Mouse (Mus musculus) erythroid progenitor cell, adult 5-6 weeks (primary cell): ENCODE measurements around the gene Me1. TPM values are rescaled to one million over a fixed set of nuclear protein-coding genes. Genes with fewer than 3 reads are reported as not detected.

Source experiments
- ATAC-seq: replicated peaks from 2 replicates; pipeline ENCODE4 v1.8.0; 2016; ENCODE audit warnings: moderate number of reproducible peaks, mild to moderate bottlenecking, moderate TSS enrichment, inconsistent platforms; ENCODE audit not compliant: poor library complexity, low FRiP score, severe bottlenecking
- total RNA-seq, 2 experiments: library from RNA; stranded (forward) in 1 of 2; stranded (reverse) in 1 of 2; fragments of 150-400 nt in 1 of 2; fragments of 186-747, 209-891 nt in 1 of 2; gene quantifications; 2 replicates each; pipeline versions ENCODE4 v1.2.3 to v1.2.4; 2015 to 2017; ENCODE audit warnings: low replicate concordance in 2 of 2

The Me1 gene
- total RNA-seq, 2 experiments from 2014 or later = 1.1 TPM; not detected in 1

- no peak for ATAC-seq
Observed at GRCm38 (mm10) chr9:86710091-86710634, 14.4 kb upstream of the Me1 start.

GRCm38 (mm10) chr9:86708921-86709320 is 13.2 kb upstream of the Me1 start:
- no peak for ATAC-seq

DNA sequence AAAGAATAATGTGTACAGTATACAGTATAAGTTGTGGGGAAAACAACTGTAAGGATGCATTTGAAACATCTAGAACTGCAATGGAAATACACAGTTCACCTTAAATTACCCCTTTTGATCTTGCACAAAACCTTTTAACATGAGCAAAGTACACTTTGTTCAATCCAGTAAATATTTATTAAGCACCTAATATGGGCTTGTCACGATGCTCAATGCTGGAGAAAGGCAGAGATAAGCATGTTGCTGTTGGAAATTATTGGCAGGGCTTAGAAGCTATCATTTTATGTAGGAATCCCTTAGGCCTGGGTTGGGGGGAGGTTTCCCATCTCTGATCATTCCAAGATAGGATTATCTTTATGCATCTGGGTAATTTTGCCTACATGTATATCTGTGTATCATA is 11.7 kb upstream of the Me1 start:
- no peak for ATAC-seq

- ATAC-seq = no peak
Observed at GRCm38 (mm10) chr9:86701844-86702243, 6.1 kb upstream of the Me1 start.

DNA sequence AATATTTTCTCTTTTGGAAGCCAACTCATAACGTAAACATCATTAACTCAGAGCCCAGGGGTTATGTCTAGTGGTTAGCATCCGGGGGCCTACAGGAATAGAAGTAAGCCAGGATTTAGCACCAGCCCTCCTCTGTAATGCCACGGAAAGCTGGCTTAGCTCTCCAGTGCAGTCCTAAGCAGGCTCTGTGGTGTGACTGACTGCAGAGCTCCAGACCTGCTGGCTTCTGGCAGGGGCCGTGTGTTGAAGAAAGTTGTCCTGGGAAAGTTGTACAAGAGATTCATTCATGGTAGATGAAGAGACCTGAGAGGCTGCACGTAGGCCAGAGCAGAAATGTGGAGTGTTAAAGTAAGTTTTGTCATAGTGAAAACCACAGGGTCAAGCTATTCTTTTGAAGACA is 5.5 kb upstream of the Me1 start:
- no peak for ATAC-seq

- ATAC-seq = no peak
Observed at GRCm38 (mm10) chr9:86695199-86695817, 445 bp downstream of the Me1 start.

GRCm38 (mm10) chr9:86694644-86695043 is 1.1 kb downstream of the Me1 start:
- no peak for ATAC-seq

- no peak for ATAC-seq
Observed at GRCm38 (mm10) chr9:86693935-86694334, 1.8 kb downstream of the Me1 start.

GRCm38 (mm10) chr9:86692676-86693075 is 3.1 kb downstream of the Me1 start:
- no peak for ATAC-seq

DNA sequence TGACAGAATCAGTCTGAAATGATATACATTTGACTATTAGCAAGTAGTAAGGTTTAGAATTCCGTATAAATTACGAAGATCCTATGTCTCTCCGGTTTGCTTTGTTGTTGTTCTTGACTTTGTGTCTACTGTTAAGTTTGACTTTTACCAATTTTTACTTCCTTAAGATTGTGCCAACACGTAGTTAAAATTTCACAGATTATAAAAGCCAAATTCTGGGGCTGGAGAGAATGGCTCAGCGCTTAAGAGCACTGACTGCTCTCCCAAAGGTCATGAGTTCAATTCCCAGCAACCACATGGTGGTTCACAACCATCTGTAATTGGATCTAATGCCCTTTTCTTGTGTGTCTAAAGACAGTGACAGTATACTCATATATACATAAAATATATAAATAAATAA is 3.5 kb downstream of the Me1 start:
- no peak for ATAC-seq

DNA sequence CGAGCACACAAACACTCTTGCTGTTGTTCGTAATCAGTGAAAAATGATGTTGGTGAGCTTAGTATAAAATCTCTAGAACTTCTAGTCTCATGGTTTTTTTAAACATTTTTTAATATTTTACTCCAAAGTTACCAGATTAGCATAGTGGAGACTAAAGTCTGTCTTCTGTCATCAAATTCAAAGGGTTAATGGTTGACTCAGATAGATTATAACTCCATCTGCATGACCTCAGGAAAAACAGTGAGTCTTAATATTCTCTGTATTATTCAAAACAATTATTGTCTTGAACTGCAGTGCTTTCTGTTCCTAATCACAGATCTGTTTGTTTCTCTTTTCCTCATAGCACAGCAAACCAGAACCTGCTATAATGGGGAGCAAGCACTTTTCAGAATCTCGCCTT is 4.7 kb downstream of the Me1 start:
- ATAC-seq = no peak

GRCm38 (mm10) chr9:86683713-86684209 is 12.0 kb downstream of the Me1 start:
- no peak for ATAC-seq

DNA sequence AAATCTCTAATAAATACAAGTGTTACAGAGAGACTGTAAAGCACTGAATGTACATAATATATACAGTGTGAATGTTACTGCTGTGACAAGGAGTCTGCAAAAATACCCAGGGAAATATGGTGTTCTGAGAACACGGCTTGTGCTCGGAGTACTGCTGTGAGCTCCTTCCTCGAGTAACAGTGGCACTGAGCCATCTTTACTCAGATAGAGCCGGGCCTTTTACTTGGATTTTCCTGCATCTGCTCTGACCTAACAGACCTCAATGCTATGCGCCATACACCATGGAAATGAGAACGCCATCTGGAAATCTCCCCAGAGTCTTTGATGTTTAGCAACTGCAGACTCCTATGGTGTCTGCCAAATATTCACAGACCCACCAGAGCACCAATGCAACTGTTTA is 12.9 kb downstream of the Me1 start:
- ATAC-seq = no peak

- no peak for ATAC-seq
Observed at GRCm38 (mm10) chr9:86682278-86682677, 13.5 kb downstream of the Me1 start.

DNA sequence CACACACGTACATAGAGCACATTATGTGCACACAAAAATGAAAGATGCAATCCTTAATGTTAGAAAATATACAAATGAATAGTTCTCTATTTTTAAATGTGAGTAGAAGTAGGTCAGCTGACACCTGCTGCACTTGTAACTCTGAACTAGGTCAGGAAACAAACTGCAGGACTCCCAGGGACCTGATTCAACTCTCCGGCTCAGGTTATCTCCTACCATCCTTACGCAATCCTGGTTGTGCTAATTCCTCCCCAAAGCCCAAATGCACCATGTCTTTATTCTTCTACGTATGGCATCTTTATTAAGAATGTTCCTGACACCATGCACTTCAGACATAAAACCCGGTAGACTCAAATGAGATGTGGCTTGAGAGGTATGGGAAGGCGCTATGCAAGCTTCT is 15.3 kb downstream of the Me1 start:
- no peak for ATAC-seq

GRCm38 (mm10) chr9:86679843-86680417 is 15.8 kb downstream of the Me1 start:
- no peak for ATAC-seq

DNA sequence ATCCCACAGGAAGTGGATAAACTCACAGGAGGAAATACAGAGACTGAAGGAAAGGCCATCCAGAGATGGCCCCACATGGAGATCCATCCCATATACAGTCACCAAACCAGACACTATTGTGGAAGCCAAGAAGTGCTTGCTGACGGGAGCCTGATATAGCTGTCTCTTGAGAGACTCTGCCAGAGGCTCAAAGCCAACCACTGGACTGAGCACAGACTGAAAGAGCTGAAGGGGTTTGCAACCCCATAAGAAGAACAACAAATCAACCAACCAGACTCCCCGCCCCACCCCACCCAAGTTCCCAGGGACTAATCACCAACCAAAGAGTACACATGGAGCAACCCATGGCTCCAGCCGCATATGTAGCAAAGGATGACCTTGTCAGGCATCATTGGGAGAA is 19.5 kb downstream of the Me1 start:
- no peak for ATAC-seq

GRCm38 (mm10) chr9:86675426-86675825 is 20.3 kb downstream of the Me1 start:
- ATAC-seq = no peak

DNA sequence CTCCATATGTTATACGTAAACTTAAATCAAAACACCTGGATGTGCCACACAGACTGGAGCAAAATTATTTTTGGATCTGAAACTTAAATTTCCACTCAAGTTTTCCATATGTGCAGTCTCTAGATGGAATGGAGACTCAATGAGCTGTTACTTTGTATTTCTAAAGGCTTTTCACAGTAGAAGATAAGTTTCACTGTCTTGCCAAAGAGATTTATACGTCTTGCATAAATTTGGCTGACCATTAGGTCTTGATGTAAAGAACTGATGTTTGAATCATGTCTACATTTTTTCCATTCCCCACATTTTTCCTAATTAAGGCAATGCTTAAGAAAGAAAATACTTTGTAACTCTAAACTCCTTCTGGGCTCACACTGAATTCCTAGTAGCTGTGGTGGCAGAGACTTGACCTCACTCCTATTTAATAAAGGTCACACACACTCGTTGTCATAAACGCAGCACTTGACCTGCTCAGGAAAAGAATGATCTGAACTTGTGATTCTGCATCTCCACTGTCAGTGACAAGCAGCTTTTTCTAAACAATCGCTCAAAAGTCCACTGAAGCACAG is 22.8 kb downstream of the Me1 start:
- no peak for ATAC-seq

DNA sequence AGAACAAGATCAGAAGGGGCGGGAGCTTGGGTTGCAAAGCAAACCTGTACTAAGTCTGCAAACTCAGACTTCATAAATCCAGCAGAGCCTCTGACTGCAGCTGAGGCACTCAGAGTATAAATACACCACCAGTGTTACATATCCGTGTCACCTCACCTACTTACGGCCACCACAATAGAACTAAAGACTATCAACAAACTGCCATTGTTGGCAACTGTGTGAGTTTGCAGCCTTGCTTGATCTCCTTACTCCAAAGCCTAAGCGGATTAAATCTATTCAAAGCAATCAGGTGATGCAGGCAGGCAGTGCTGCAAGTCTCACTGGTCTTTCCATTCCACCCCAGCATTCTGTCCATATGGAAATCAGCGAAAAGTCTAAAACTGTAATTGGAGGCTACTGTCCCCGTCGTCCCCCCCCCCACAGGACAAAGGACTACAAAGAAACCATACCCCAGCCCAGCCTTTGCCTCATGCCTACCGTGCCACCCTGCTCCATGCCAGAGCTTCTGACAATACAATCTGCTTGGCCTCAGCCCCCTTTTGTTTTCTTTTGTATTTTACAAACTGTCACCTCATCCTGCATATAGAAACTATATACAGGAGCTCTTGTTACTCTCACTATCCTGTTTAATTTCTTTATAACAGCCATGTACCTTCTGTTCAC is 27.0 kb downstream of the Me1 start:
- no peak for ATAC-seq
